Mouse (Mus musculus) bone marrow macrophage, adult 2 months (primary cell): Measurements from ENCODE around the gene Tanc1.

Experiments
- CTCF ChIP-seq: IDR thresholded peaks from 2 replicates; pipeline ENCODE4 v1.5.1; 2012; ENCODE audit warnings: low read depth, mild to moderate bottlenecking, low read length, moderate library complexity
- POLR2A ChIP-seq: IDR thresholded peaks from 2 replicates; pipeline ENCODE4 v1.6.1; 2012; ENCODE audit warnings: mild to moderate bottlenecking, low read depth, low read length, borderline replicate concordance

DNA sequence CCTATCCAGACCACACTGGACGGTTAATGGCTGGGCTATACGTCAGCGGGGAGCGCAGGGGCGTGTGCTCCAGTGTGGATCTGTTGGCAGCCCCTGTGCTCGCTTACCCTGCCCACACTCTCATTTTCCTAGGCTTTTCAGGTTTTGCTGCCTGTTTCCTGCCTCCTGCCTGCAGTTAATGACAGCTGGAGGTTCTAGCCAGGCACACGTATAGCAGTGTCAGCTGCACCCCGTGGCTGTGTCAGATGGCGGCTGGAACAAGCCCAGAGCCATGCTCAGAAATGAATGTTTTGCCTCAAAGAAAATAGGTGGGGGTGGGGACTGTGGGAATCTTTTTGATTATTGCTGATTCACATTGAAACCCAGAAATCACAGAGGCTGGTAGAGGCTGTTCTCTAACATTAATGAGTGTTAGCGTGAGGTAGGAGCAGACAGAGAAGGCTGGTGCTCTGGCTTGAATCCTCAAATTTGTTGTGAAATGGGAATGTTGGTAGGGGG, 124.6 kb downstream of the Tanc1 start:
- no peak for TF ChIP-seq CTCF
- TF ChIP-seq POLR2A: no peak
